Mouse (Mus musculus): Measurements from ENCODE around the gene Lat2. TPM values are rescaled to one million over a fixed set of nuclear protein-coding genes. Genes with fewer than 3 reads are reported as not detected.

The Lat2 gene
- polyA plus RNA-seq (2021; fragmentation: Nextera tagmentation): 2.6 and 3.9 TPM in 2 replicates
- long read RNA-seq, experiment 1, transcript Lat2-201 (13 exons, 1,637 nt): major isoform, 10 of 23 reads
- long read RNA-seq, experiment 1, partial matches to known transcripts: 0 of 23 reads
- long read RNA-seq, experiment 1, other reads (novel, unspliced or antisense): 9 of 23 reads
- long read RNA-seq, experiment 2, partial matches to known transcripts: 0 of 2 reads
- long read RNA-seq, experiment 2, other reads (novel, unspliced or antisense): 1 of 2 reads

DNA sequence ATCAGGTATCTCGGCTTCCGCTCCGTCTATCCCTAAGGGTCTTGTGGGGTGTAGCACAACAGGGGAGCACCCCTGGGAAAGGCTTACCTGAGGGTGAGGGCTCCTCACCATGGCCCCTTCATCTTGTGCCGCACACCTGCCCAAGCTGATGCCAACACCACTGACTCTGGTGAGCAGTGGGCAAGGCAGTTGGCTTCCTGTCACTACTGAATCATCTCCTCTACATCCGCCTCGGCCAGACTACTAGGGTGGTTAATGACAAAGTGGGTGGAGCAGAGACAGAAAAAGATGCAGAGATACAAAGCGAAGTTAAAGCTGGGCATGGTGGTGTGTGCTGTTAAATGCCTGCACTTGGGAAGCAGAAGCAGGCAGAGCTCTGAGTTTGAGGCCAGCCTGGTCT, at the start of gene Lat2:
TSS of gene Lat2 (minus strand) at position 224 of the 400 bp plus-strand sequence.

DNA sequence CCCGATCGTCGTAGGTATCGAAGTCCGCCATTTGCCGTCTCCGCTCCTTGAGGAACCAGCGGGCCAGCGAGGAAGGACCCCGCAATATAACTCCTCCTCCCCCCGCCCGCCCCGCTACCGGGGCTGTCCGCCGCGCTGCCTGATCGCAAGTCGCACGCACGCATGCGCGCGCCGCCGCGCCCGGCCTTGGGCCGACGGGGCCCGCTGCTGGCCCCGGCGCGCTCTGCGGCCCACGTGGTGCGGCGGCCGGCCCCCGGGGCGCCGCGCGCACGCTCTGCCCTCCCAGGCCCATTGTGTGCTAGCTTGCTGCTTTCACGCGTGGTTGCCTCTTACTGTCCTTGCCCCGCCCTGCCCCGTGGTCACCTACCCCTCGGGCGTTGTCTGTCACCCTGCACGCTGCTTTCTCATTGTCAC, 24.5 kb upstream of the Lat2 start, which contains the start of gene Eif4h:
TSS of gene Eif4h (minus strand) at position 222 of the 414 bp plus-strand sequence.

DNA sequence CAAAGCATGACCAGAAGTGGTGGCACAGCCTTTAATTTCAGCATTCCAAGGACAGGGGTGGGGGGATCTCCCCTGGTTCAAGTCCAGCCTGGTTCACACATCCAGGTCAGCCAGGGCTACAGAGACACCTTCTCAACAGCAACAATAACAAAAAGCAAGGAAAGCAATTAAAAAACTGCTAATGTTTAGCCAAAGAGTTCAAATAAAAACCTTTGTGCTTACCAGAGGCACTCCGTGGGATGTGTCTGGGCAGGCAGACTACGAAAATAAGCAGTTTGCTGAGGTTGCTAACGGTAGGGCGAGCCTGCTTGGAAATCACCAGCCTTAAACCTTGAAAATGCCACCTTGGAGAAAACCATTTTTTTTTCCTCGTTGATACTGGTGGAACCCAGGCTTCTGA, 33.7 kb downstream of the Lat2 start, which contains the start of gene Rfc2:
TSS of gene Rfc2 (plus strand) at position 221 of the 400 bp plus-strand sequence.

DNA sequence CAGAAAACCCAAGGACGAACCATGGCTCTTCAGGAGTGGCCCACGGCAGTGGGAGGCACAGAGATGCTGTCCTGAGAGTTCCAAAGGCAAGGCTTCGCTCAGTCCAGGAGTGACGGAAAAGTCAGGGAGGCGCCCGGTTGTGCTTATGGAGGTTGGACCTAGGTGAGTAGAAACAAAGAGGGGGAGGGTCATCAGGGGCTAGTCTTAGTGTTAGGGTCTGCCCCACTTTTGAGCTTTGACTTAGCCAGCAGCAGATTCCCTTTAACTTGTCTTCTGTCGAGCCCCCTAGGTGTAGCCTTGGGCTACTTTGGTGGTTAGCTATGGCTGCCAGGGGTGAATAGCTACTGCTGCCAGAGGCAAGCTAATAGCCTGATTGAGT, 54.8 kb downstream of the Lat2 start, which contains the start of gene Syna:
TSS of gene Syna (minus strand) at position 101 of the 379 bp plus-strand sequence.

DNA sequence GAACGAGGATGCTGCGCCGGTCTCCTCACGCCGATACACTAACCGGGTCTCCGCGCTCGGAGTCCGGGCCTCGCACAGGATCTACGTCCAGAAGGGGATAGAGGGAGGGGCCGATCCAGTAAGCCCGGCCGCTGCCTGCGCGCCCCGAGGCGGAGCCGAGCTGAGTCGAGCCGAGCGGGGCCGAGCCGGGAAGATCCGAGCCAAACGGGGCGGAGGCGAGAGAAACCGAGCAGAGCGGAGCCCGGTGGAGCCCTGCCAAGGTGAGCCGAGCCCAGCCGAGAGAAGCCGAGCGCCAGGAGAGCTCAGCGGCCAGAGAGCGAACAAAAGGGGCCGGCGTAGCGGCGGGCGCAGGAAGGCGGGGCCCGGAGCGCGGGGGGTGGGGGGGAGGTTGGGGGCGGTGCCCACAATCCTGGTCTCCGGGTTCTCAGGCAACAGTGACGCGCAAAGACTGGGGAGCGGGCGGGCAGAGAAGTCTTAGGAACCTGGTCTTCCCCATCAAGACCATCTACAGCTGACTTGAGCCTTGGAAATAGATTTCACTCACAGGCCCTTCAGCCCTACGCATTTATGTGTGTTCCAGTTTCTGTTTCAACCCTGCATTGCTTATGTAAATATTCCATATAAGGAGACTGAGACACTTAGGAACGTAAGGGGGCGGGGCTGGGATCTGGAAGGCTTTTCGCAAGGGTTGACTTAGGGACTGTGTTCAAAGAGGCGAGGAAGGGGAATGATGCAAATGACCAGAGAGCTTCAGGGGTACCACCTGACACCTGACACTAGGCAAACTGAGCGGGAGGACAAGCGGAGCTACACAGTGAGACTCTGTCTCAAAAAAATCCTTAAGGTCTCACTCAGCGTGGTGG, 62.5 kb downstream of the Lat2 start, which contains the start of gene Clip2:
TSS of gene Clip2 (minus strand) at position 325 of the 863 bp plus-strand sequence.

Other genes starting within 250 kb of the Lat2 start
- gene Gtf2ird1, start 158.3 kb downstream of the Lat2 start, polyA plus RNA-seq (2021; fragmentation: Nextera tagmentation): 9.9 and 12.2 TPM in 2 replicates
- gene Clip2, start 62.6 kb downstream of the Lat2 start, polyA plus RNA-seq (2021; fragmentation: Nextera tagmentation): 4.8 and 8.1 TPM in 2 replicates
- gene Syna, start 54.9 kb downstream of the Lat2 start, polyA plus RNA-seq (2021; fragmentation: Nextera tagmentation): 0.14 and 0.18 TPM in 2 replicates
- gene Rfc2, start 33.7 kb downstream of the Lat2 start, polyA plus RNA-seq (2021; fragmentation: Nextera tagmentation): 75.8 and 100 TPM in 2 replicates
- gene Eif4h, start 24.5 kb upstream of the Lat2 start, polyA plus RNA-seq (2021; fragmentation: Nextera tagmentation): 294 and 336 TPM in 2 replicates
- gene Limk1, start 73.6 kb upstream of the Lat2 start, polyA plus RNA-seq (2021; fragmentation: Nextera tagmentation): 2.4 and 20.3 TPM in 2 replicates
- gene Eln, start 132.3 kb upstream of the Lat2 start, polyA plus RNA-seq (2021; fragmentation: Nextera tagmentation): 0.22 and 0.41 TPM in 2 replicates

Data from left cerebral cortex, adult 6 months (tissue).